Mouse (Mus musculus) layer of hippocampus, adult 11-12 months (tissue): ENCODE results near the gene Sema4d.

Experiments
- DNase-seq: peaks from one replicate; pipeline ENCODE4 v3.0.0; 2022; ENCODE audit warnings: low spot score

Sema4d gene

GRCm38 (mm10) chr13:51753802-51754444 is 39.6 kb downstream of the Sema4d start:
- no peak for DNase-seq

GRCm38 (mm10) chr13:51753168-51753465 is 40.4 kb downstream of the Sema4d start:
- no peak for DNase-seq

- DNase-seq: peak; percentile 52
These were observed 41.0 kb downstream of the Sema4d start for GRCm38 (mm10) chr13:51752346-51753167.

GRCm38 (mm10) chr13:51749578-51750345 is 43.8 kb downstream of the Sema4d start:
- no peak for DNase-seq

- DNase-seq: no peak
These were observed 45.5 kb downstream of the Sema4d start for GRCm38 (mm10) chr13:51748009-51748552.

GRCm38 (mm10) chr13:51747069-51747468 is 46.5 kb downstream of the Sema4d start:
- no peak for DNase-seq

- DNase-seq: no peak
These were observed 47.7 kb downstream of the Sema4d start for GRCm38 (mm10) chr13:51745862-51746261.

GRCm38 (mm10) chr13:51743855-51744254 is 49.7 kb downstream of the Sema4d start:
- no peak for DNase-seq

- DNase-seq: no peak
These were observed 50.9 kb downstream of the Sema4d start for GRCm38 (mm10) chr13:51742551-51743052.

GRCm38 (mm10) chr13:51740776-51741175 is 52.8 kb downstream of the Sema4d start:
- no peak for DNase-seq

- no peak for DNase-seq
These were observed 53.8 kb downstream of the Sema4d start for GRCm38 (mm10) chr13:51739713-51740112.

GRCm38 (mm10) chr13:51738531-51739117 is 54.9 kb downstream of the Sema4d start:
- no peak for DNase-seq

GRCm38 (mm10) chr13:51737949-51738513 is 55.5 kb downstream of the Sema4d start:
- DNase-seq: no peak

- no peak for DNase-seq
These were observed 56.3 kb downstream of the Sema4d start for GRCm38 (mm10) chr13:51737033-51737948.

GRCm38 (mm10) chr13:51736007-51736911 is 57.3 kb downstream of the Sema4d start:
- DNase-seq: peak; percentile 51

- DNase-seq: peak; percentile 58
These were observed 59.0 kb downstream of the Sema4d start for GRCm38 (mm10) chr13:51734556-51734955.

GRCm38 (mm10) chr13:51732097-51732664 is 61.4 kb downstream of the Sema4d start:
- no peak for DNase-seq

- DNase-seq: no peak
These were observed 62.1 kb downstream of the Sema4d start for GRCm38 (mm10) chr13:51731474-51731873.

- DNase-seq: no peak
These were observed 63.6 kb downstream of the Sema4d start for GRCm38 (mm10) chr13:51729887-51730361.
